Mouse (Mus musculus): ENCODE data around the gene Glrx. TPM values are rescaled to one million over a fixed set of nuclear protein-coding genes. Genes with fewer than 3 reads are reported as not detected.
"Not testable (repeated sequence)": the region's sequence is repeated elsewhere in the genome, so short reads cannot be mapped to it uniquely, and the experiment has no call there.

Gene Glrx
- polyA plus RNA-seq, 1 experiment from 2014 or later = 87.9 TPM

GRCm38 (mm10) chr13:75867876-75868275 lies 28.2 kb downstream of the Glrx start:
- H3K4me1 ChIP-seq (ENCODE audit: control insufficient read depth, insufficient read depth, low read length) = no peaks in the 10 kb centered on the region; the same call in 1 of the 2 replicates
- ATAC-seq (replicated peaks; ENCODE audit: insufficient number of reproducible peaks, low FRiP score, low TSS enrichment) = no peak
- peaks cover 5% of the 10 kb centered on the region for H3K36me3 ChIP-seq (ENCODE audit: control insufficient read depth, insufficient read depth, low read length)
- no peaks in the 10 kb centered on the region for H3K9me3 ChIP-seq (replicated peaks; ENCODE audit: control insufficient read depth, low read length)
- whole genome bisulfite sequencing (ENCODE audit: insufficient replicate concordance) = 89% methylated on average over 2 of the region's 2 CpGs
- no peaks in the 10 kb centered on the region for H3K27me3 ChIP-seq (ENCODE audit: control insufficient read depth, insufficient read depth, low read length)
- H3K4me2 ChIP-seq = no peak overlapping the region
- no peak overlapping the region for H3K4me3 ChIP-seq (ENCODE audit: low read depth, low read length)
- H3K9ac ChIP-seq (ENCODE audit: low read depth, low read length) = no peak overlapping the region
- H3K27ac ChIP-seq (ENCODE audit: low read depth, low read length) = no peak overlapping the region

GRCm38 (mm10) chr13:75874608-75875376 lies 35.1 kb downstream of the Glrx start:
- WGBS (ENCODE audit: insufficient replicate concordance) = 37% methylated on average over 4 of the region's 4 CpGs
- Histone ChIP-seq H3K27me3 (ENCODE audit: control insufficient read depth, insufficient read depth, low read length) (no peaks in the 10 kb centered on the region), H3K36me3 (ENCODE audit: control insufficient read depth, insufficient read depth, low read length) (peaks cover 6% of the 10 kb centered on the region), H3K4me1 (ENCODE audit: control insufficient read depth, insufficient read depth, low read length) (no peaks in the 10 kb centered on the region), H3K27ac (ENCODE audit: low read depth, low read length) (no peak overlapping the region), H3K9me3 (replicated peaks; ENCODE audit: control insufficient read depth, low read length) (no peaks in the 10 kb centered on the region), H3K9ac (ENCODE audit: low read depth, low read length) (no peak overlapping the region), H3K4me3 (ENCODE audit: low read depth, low read length) (no peak overlapping the region), H3K4me2 (no peak overlapping the region)
- ATAC-seq (replicated peaks; ENCODE audit: insufficient number of reproducible peaks, low FRiP score, low TSS enrichment) = no peak

- H3K36me3 ChIP-seq (ENCODE audit: control insufficient read depth, insufficient read depth, low read length); ATAC-seq (replicated peaks; ENCODE audit: insufficient number of reproducible peaks, low FRiP score, low TSS enrichment): not testable (repeated sequence)
Measured at GRCm38 (mm10) chr13:75876188-75876587, 36.5 kb downstream of the Glrx start.

GRCm38 (mm10) chr13:75876592-75876991 lies 36.9 kb downstream of the Glrx start:
- Histone ChIP-seq H3K27me3 (ENCODE audit: control insufficient read depth, insufficient read depth, low read length) (no peaks in the 10 kb centered on the region), H3K4me2 (no peak overlapping the region), H3K4me1 (ENCODE audit: control insufficient read depth, insufficient read depth, low read length) (no peaks in the 10 kb centered on the region), H3K4me3 (ENCODE audit: low read depth, low read length) (no peak overlapping the region), H3K9me3 (replicated peaks; ENCODE audit: control insufficient read depth, low read length) (no peaks in the 10 kb centered on the region), H3K36me3 (ENCODE audit: control insufficient read depth, insufficient read depth, low read length) (peaks cover 6% of the 10 kb centered on the region), H3K27ac (ENCODE audit: low read depth, low read length) (no peak overlapping the region), H3K9ac (ENCODE audit: low read depth, low read length) (no peak overlapping the region)
- no peak for ATAC-seq (replicated peaks; ENCODE audit: insufficient number of reproducible peaks, low FRiP score, low TSS enrichment)
- WGBS (ENCODE audit: insufficient replicate concordance) = 80% methylated on average over 6 of the region's 6 CpGs

More at GRCm38 (mm10) chr13:75876188-75876587, 36.5 kb downstream of the Glrx start:
- not testable (repeated sequence) for H3K27ac ChIP-seq (ENCODE audit: low read depth, low read length); H3K9ac ChIP-seq (ENCODE audit: low read depth, low read length); H3K27me3 ChIP-seq (ENCODE audit: control insufficient read depth, insufficient read depth, low read length); H3K4me3 ChIP-seq (ENCODE audit: low read depth, low read length); H3K4me1 ChIP-seq (ENCODE audit: control insufficient read depth, insufficient read depth, low read length); H3K4me2 ChIP-seq; H3K9me3 ChIP-seq (replicated peaks; ENCODE audit: control insufficient read depth, low read length)
- WGBS (ENCODE audit: insufficient replicate concordance) = 78% methylated on average over 7 of the region's 7 CpGs

GRCm38 (mm10) chr13:75877907-75878306 lies 38.2 kb downstream of the Glrx start:
- Histone ChIP-seq H3K36me3 (ENCODE audit: control insufficient read depth, insufficient read depth, low read length) (peaks cover 3% of the 10 kb centered on the region), H3K9me3 (replicated peaks; ENCODE audit: control insufficient read depth, low read length) (no peaks in the 10 kb centered on the region), H3K4me2 (no peak overlapping the region), H3K27ac (ENCODE audit: low read depth, low read length) (no peak overlapping the region), H3K9ac (ENCODE audit: low read depth, low read length) (no peak overlapping the region), H3K4me3 (ENCODE audit: low read depth, low read length) (no peak overlapping the region), H3K4me1 (ENCODE audit: control insufficient read depth, insufficient read depth, low read length) (no peaks in the 10 kb centered on the region), H3K27me3 (ENCODE audit: control insufficient read depth, insufficient read depth, low read length) (no peaks in the 10 kb centered on the region)
- no peak for ATAC-seq (replicated peaks; ENCODE audit: insufficient number of reproducible peaks, low FRiP score, low TSS enrichment)

- H3K36me3 ChIP-seq (ENCODE audit: control insufficient read depth, insufficient read depth, low read length) = peaks cover 1% of the 10 kb centered on the region; the same call in 1 of the 2 replicates
- no peak for ATAC-seq (replicated peaks; ENCODE audit: insufficient number of reproducible peaks, low FRiP score, low TSS enrichment)
- no peak overlapping the region for H3K4me3 ChIP-seq (ENCODE audit: low read depth, low read length)
- H3K4me1 ChIP-seq (ENCODE audit: control insufficient read depth, insufficient read depth, low read length) = no peaks in the 10 kb centered on the region
- WGBS (ENCODE audit: insufficient replicate concordance) = 86% methylated on average over 3 of the region's 3 CpGs
- no peak overlapping the region for H3K4me2 ChIP-seq
- no peaks in the 10 kb centered on the region for H3K9me3 ChIP-seq (replicated peaks; ENCODE audit: control insufficient read depth, low read length)
- no peak overlapping the region for H3K27ac ChIP-seq (ENCODE audit: low read depth, low read length)
- H3K27me3 ChIP-seq (ENCODE audit: control insufficient read depth, insufficient read depth, low read length) = no peaks in the 10 kb centered on the region
- no peak overlapping the region for H3K9ac ChIP-seq (ENCODE audit: low read depth, low read length)
Measured at GRCm38 (mm10) chr13:75879756-75880155, 40.1 kb downstream of the Glrx start.

GRCm38 (mm10) chr13:75880501-75880900 lies 40.8 kb downstream of the Glrx start:
- Histone ChIP-seq H3K4me3 (ENCODE audit: low read depth, low read length) (no peak overlapping the region), H3K27me3 (ENCODE audit: control insufficient read depth, insufficient read depth, low read length) (no peaks in the 10 kb centered on the region), H3K4me2 (no peak overlapping the region), H3K9me3 (replicated peaks; ENCODE audit: control insufficient read depth, low read length) (no peaks in the 10 kb centered on the region), H3K9ac (ENCODE audit: low read depth, low read length) (no peak overlapping the region), H3K27ac (ENCODE audit: low read depth, low read length) (no peak overlapping the region), H3K4me1 (ENCODE audit: control insufficient read depth, insufficient read depth, low read length) (no peaks in the 10 kb centered on the region), H3K36me3 (ENCODE audit: control insufficient read depth, insufficient read depth, low read length) (peaks cover 3% of the 10 kb centered on the region; the same call in 1 of the 2 replicates)
- 86% methylated on average over 2 of the region's 2 CpGs for WGBS (ENCODE audit: insufficient replicate concordance)
- ATAC-seq (replicated peaks; ENCODE audit: insufficient number of reproducible peaks, low FRiP score, low TSS enrichment) = no peak

GRCm38 (mm10) chr13:75883792-75884191 lies 44.1 kb downstream of the Glrx start:
- Histone ChIP-seq H3K9ac (ENCODE audit: low read depth, low read length) (no peak overlapping the region), H3K4me2 (no peak overlapping the region), H3K4me1 (ENCODE audit: control insufficient read depth, insufficient read depth, low read length) (no peaks in the 10 kb centered on the region), H3K36me3 (ENCODE audit: control insufficient read depth, insufficient read depth, low read length) (peaks cover 3% of the 10 kb centered on the region; the same call in 1 of the 2 replicates), H3K9me3 (replicated peaks; ENCODE audit: control insufficient read depth, low read length) (no peaks in the 10 kb centered on the region), H3K27ac (ENCODE audit: low read depth, low read length) (no peak overlapping the region), H3K4me3 (ENCODE audit: low read depth, low read length) (no peak overlapping the region), H3K27me3 (ENCODE audit: control insufficient read depth, insufficient read depth, low read length) (no peaks in the 10 kb centered on the region)
- WGBS (ENCODE audit: insufficient replicate concordance) = 63% methylated on average over 3 of the region's 3 CpGs
- ATAC-seq (replicated peaks; ENCODE audit: insufficient number of reproducible peaks, low FRiP score, low TSS enrichment) = no peak

GRCm38 (mm10) chr13:75891868-75892267 lies 52.2 kb downstream of the Glrx start:
- 85% methylated on average over 4 of the region's 4 CpGs for WGBS (ENCODE audit: insufficient replicate concordance)
- no peak overlapping the region for H3K4me2 ChIP-seq
- H3K27me3 ChIP-seq (ENCODE audit: control insufficient read depth, insufficient read depth, low read length) = no peaks in the 10 kb centered on the region
- H3K4me1 ChIP-seq (ENCODE audit: control insufficient read depth, insufficient read depth, low read length) = no peaks in the 10 kb centered on the region
- H3K4me3 ChIP-seq (ENCODE audit: low read depth, low read length) = no peak overlapping the region
- H3K9me3 ChIP-seq (replicated peaks; ENCODE audit: control insufficient read depth, low read length) = no peaks in the 10 kb centered on the region
- H3K36me3 ChIP-seq (ENCODE audit: control insufficient read depth, insufficient read depth, low read length) = peaks cover 8% of the 10 kb centered on the region
- H3K27ac ChIP-seq (ENCODE audit: low read depth, low read length) = no peak overlapping the region
- H3K9ac ChIP-seq (ENCODE audit: low read depth, low read length) = no peak overlapping the region
- ATAC-seq (replicated peaks; ENCODE audit: insufficient number of reproducible peaks, low FRiP score, low TSS enrichment) = no peak

Measured in heart, embryonic 11.5 days (tissue).